Mouse (Mus musculus) gastrocnemius, adult 2 months (tissue): Measurements from ENCODE around the gene Tox3. TPM values are rescaled to one million over a fixed set of nuclear protein-coding genes. Genes with fewer than 3 reads are reported as not detected.

Experiments
- DNase-seq: peaks from one replicate; pipeline ENCODE4 v3.0.0; 2022
- H3K27ac ChIP-seq: fragments of 200-600 bp; 2 replicates; pipeline ENCODE4 v1.8.1; 2022; ENCODE audit warnings: mild to moderate bottlenecking
- H3K4me3 ChIP-seq: fragments of 200-600 bp; 2 replicates; pipeline ENCODE4 v1.8.1; 2022; ENCODE audit warnings: mild to moderate bottlenecking, moderate library complexity
- CTCF ChIP-seq: fragments of 200-600 bp; IDR thresholded peaks from 2 replicates; pipeline ENCODE4 v1.8.1; 2022; ENCODE audit warnings: antibody characterized with exemption, mild to moderate bottlenecking, moderate library complexity
- intact Hi-C: fragments of 180-260 bp; cut with DNase I; formaldehyde crosslinking; loops from one replicate; pipeline ENCODE4 v1.15.1; 2025
- long read RNA-seq, 2 experiments: library from polyadenylated mRNA; stranded (forward); transcript quantifications; one replicate each; pipeline ENCODE4 v2.0.0; 2021
- total RNA-seq, 2 experiments: library from RNA; stranded (reverse); gene quantifications; 2 replicates each; pipeline ENCODE4 v1.2.3; 2021

The Tox3 gene
- total RNA-seq = under 1 TPM; 0.06 to 0.13 TPM
- long read RNA-seq, experiment 1 = 0 reads
- long read RNA-seq, experiment 2 = 0 reads

- Histone ChIP-seq H3K27ac (no peak within 1 kb of the TSS), H3K4me3 (peak within 1 kb of the TSS; percentile 78)
- intact Hi-C loops = no loop called here
- no peak for TF ChIP-seq CTCF
- DNase-seq = peak; percentile 68
These were observed at the start of gene Tox3 for GRCm38 (mm10) chr8:90348178-90348925. Gene Tox3, minus strand, starts transcription at chr8:90348343.

- DNase-seq = no peak
- no peak for TF ChIP-seq CTCF
- Histone ChIP-seq H3K4me3 (no peak overlapping the region), H3K27ac (no peak overlapping the region)
- intact Hi-C loops = no loop called here
These were observed 44.5 kb upstream of the Tox3 start for GRCm38 (mm10) chr8:90392643-90393042.

DNA sequence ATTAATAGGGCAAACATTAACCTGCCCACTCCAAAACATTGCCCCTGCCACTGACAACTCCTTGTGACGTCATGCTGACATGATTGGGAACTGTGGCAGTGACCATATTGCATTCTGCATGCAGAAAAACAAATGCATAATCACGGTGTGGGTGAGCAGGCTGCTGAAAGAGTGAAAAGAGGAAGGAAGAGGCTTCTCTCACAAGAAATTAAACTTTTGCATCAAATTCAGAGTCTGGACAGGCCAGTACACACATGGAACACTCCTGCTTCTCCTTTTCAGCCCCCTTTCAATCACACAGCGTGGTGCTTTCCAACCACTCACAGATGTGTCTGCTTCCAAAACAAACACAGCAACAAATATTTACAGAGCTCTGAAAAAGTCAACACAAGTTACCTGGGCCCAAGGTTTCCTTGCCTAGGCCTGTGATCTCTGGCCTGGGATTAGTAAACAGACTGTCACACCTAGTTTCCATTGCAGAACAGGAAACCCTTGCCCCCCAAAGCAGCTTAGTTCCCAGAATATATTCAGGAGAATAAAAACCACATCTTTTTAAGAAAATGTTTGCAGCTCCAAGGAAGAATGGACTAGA, 43.4 kb upstream of the Tox3 start:
- intact Hi-C loops = no loop called here
- no peak for TF ChIP-seq CTCF
- no peak overlapping the region for H3K27ac ChIP-seq
- DNase-seq = no peak
- H3K4me3 ChIP-seq = no peak overlapping the region

DNA sequence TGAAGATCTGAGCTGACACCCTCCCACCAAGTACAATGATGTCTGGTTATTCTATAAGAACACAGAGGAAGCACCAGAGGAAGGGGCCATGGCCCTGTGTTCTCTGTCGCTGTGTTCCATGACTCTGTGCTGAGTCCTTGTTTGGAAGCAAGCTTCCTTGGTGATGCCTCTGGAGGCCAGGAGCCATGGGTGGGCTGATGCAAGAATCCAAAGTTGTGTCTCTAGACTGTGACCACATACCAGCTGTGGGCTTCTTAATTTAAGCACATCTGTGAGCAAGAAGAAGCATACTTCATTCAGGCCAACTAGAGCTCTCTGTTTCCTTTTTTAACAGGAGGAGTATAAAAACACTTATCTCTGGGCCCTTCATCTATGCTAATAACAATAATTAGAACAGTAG, 42.7 kb upstream of the Tox3 start:
- DNase-seq = no peak
- Histone ChIP-seq H3K27ac (no peak overlapping the region), H3K4me3 (no peak overlapping the region)
- intact Hi-C loops = no loop called here
- TF ChIP-seq CTCF = no peak

- no peak for DNase-seq
- TF ChIP-seq CTCF = no peak
- H3K4me3 ChIP-seq = no peak overlapping the region
- H3K27ac ChIP-seq = no peak overlapping the region
- intact Hi-C loops = no loop called here
These were observed 30.9 kb upstream of the Tox3 start for GRCm38 (mm10) chr8:90379064-90379463.

DNA sequence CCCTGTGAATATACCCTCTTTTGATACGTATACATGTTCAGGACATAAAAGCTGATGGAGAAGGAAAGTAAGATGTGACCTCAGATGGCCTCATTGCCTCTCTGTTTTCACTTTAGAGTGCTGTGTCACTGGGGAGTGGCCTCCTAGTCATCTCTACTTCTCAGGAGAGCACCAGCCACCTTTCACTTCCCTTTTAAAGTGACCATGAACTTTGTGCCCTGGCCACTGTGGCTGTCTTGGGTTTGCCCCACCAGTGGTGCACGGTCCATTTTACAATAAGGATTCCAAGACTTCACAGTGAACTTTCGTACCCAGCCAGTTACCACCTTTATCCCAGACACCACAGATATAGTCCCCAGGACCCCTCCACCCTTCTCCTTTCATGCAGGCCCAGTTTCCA, 29.9 kb upstream of the Tox3 start:
- no peak overlapping the region for H3K4me3 ChIP-seq
- no peak for TF ChIP-seq CTCF
- DNase-seq = no peak
- no peak overlapping the region for H3K27ac ChIP-seq
- intact Hi-C loops = no loop called here

- H3K4me3 ChIP-seq = no peak overlapping the region
- TF ChIP-seq CTCF = no peak
- no peak overlapping the region for H3K27ac ChIP-seq
- intact Hi-C loops = no loop called here
- peak; percentile 68 for DNase-seq
These were observed 23.6 kb upstream of the Tox3 start for GRCm38 (mm10) chr8:90371611-90372222.

DNA sequence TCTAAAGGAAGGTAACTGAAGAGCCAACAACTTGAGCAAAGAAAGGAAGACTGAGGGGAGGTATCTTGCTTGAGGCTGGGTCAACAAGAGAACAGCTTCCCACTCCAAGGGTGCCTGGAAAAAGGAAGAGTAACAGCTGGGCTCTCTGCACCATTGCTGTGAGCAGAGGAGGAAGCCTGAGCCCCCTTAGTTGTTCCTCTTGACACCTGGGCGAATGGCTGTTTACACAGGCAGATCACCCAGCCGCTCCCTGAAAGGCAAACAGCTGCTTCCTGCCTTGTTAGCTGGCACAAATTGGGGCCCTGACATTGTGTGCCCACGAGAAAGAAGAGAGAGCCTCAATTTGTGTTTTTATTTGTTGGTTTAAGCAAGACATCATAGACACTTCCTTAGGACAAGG, 21.7 kb upstream of the Tox3 start:
- Histone ChIP-seq H3K4me3 (no peak overlapping the region), H3K27ac (no peak overlapping the region)
- intact Hi-C loops = no loop called here
- no peak for DNase-seq
- TF ChIP-seq CTCF = no peak

DNA sequence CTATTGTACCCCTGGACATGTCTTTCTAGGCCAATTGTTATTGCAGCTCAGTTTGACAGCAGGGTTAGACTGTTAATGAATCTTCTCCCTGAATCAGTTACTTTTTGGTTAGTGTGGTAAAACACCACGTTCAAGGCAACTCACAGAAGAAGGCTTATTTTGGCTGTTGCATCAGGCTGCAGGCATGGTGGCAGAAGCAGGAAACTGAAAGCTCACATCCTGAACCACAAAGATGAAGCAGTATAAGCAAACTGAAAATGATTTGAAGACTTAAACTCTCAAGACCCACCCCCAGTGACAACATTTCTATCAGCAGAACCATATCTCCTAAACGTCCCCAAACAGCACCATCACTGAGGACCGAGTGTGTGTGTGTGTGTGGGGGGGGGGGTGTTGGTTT, 8.6 kb upstream of the Tox3 start:
- intact Hi-C loops = no loop called here
- no peak for DNase-seq
- no peak overlapping the region for H3K4me3 ChIP-seq
- TF ChIP-seq CTCF = no peak
- H3K27ac ChIP-seq = no peak overlapping the region

GRCm38 (mm10) chr8:90354782-90355181, 6.6 kb upstream of the Tox3 start:
- H3K27ac ChIP-seq = no peak overlapping the region
- no peak for DNase-seq
- H3K4me3 ChIP-seq = no peak overlapping the region

GRCm38 (mm10) chr8:90353960-90354540, 5.9 kb upstream of the Tox3 start:
- no peak for DNase-seq
- intact Hi-C loops = no loop called here
- no peak overlapping the region for H3K27ac ChIP-seq
- H3K4me3 ChIP-seq = no peak overlapping the region
- TF ChIP-seq CTCF = no peak

More at GRCm38 (mm10) chr8:90354782-90355181, 6.6 kb upstream of the Tox3 start:
- intact Hi-C loops = no loop called here
- TF ChIP-seq CTCF = no peak

DNA sequence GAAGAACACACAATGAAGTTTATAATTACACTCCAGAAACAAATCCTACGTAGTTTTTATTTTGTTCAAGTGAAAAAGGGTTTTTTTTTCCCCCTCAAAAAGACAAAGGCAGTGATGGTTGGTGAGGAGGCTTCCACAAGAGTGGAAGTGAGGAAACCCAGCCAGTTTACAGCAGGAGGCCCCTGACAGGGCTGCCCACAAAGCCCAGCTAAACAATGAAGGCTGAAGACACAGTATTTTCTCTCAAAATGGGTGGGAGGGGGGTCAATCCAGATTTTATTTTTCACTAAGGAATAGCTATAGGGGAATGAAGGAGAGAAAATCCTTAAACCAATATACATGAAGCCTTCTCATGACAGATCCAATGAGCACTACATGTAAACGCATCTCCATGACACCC, 5.4 kb upstream of the Tox3 start:
- intact Hi-C loops = no loop called here
- DNase-seq = no peak
- TF ChIP-seq CTCF = no peak
- H3K27ac ChIP-seq = no peak overlapping the region
- H3K4me3 ChIP-seq = no peak overlapping the region

GRCm38 (mm10) chr8:90352991-90353390, 4.8 kb upstream of the Tox3 start:
- no peak for TF ChIP-seq CTCF
- intact Hi-C loops = no loop called here
- no peak for DNase-seq
- no peak overlapping the region for H3K4me3 ChIP-seq
- no peak overlapping the region for H3K27ac ChIP-seq
